Mouse (Mus musculus): ENCODE measurements around the gene Spata17. TPM values are rescaled to one million over a fixed set of nuclear protein-coding genes. Genes with fewer than 3 reads are reported as not detected.

Spata17 gene
- polyA plus RNA-seq, 1 experiment: 0.74 TPM

- WGBS: 98% methylated on average over 3 of the region's 3 CpGs
- Histone ChIP-seq H3K27ac (ENCODE audit: insufficient read depth, low read length) (no peak overlapping the region), H3K4me1 (ENCODE audit: control insufficient read depth, insufficient read depth, low read length) (peaks cover 6% of the 10 kb centered on the region), H3K4me3 (replicated peaks; ENCODE audit: insufficient read depth, low read depth, low read length) (no peak overlapping the region), H3K27me3 (ENCODE audit: control insufficient read depth, insufficient read depth, low read length) (no peaks in the 10 kb centered on the region)
- no peak for DNase-seq
- TF ChIP-seq POLR2A (IDR thresholded peaks at IDR 0.05; ENCODE audit: borderline replicate concordance, insufficient read depth, low read length): no peak
- TF ChIP-seq CTCF (IDR thresholded peaks at IDR 0.05; ENCODE audit: borderline replicate concordance, insufficient read depth, low read depth, low read length): no peak
These were observed 19.9 kb upstream of the Spata17 start for GRCm38 (mm10) chr1:187235161-187235560.

DNA sequence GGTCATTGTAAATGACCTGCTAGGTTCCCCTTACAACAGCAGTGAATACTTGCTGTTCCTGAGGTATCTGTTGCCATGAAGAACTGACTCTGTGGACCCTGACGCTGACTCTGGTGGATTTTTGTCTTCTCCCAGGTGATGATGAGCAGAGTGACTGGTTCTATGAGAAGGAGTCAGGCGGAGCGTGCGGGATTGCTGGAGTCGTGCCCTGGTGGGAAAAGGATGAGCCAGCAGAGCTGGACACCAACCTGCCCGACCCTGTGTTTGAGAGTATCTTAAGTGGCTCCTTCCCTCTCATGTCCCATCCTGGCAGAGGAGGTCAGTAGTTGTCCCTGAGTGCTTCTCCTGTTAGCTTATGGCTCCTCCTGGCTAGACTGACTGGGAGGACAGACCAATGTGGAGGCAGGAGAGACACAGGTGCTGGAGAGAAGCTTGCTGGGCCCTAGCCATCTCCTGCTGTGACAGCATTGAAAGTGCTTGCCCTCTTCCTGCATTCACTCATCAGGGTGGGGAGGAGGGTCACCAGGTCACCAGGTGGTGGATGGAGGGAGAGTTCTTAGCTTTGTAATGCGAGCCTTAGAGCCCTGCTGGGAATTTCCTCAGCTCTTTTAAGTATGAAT is 17.8 kb upstream of the Spata17 start:
- 30% methylated on average over 7 of the region's 7 CpGs for WGBS
- peak; percentile 51 to 65 for DNase-seq
- no peak overlapping the region for H3K27ac ChIP-seq (ENCODE audit: insufficient read depth, low read length)
- TF ChIP-seq CTCF (IDR thresholded peaks at IDR 0.05; ENCODE audit: borderline replicate concordance, insufficient read depth, low read depth, low read length): no peak
- TF ChIP-seq POLR2A (IDR thresholded peaks at IDR 0.05; ENCODE audit: borderline replicate concordance, insufficient read depth, low read length): no peak
- H3K4me3 ChIP-seq (replicated peaks; ENCODE audit: insufficient read depth, low read depth, low read length): no peak overlapping the region
- no peaks in the 10 kb centered on the region for H3K27me3 ChIP-seq (ENCODE audit: control insufficient read depth, insufficient read depth, low read length)
- H3K4me1 ChIP-seq (ENCODE audit: control insufficient read depth, insufficient read depth, low read length): peaks cover 6% of the 10 kb centered on the region

DNA sequence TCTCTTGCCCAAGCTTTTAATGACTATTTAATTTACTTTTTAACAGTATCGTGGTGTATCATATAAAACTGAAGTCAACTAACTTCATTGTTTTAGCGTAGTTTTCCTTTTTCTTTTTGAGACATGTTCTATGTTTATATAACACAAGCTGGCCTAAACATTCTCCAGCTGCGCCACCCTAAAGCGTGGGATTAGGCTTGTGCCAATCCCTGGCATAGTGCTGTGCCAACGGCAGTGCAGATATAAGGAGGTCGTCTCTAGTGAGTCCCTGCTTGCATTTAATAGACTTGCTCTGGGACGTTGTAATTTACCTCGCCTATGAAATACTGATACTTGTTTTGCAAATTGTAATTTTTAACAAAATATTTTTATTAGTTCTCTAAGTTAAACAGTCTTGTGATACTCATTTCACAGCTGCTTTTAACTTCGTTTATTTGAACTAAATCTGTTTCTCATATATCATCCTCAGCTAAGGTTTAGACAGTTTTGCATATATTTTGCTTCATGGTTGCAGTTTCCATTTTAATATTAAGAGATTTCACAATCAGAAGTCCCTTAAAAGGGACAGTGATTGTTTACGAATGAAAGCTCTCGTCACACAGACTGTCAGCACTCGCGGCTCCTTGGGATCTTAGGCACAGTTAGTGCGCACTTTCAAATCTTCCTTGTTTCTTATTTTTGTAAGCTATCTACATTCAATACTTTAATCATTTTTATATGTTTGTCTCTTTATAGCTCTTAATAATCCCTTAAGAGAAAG is 17.1 kb upstream of the Spata17 start:
- H3K27me3 ChIP-seq (ENCODE audit: control insufficient read depth, insufficient read depth, low read length): no peaks in the 10 kb centered on the region
- H3K27ac ChIP-seq (ENCODE audit: insufficient read depth, low read length): no peak overlapping the region
- H3K4me3 ChIP-seq (replicated peaks; ENCODE audit: insufficient read depth, low read depth, low read length): no peak overlapping the region
- H3K4me1 ChIP-seq (ENCODE audit: control insufficient read depth, insufficient read depth, low read length): peaks cover 6% of the 10 kb centered on the region
- DNase-seq: no peak
- WGBS: 72% methylated on average over 14 of the region's 14 CpGs
- TF ChIP-seq CTCF (IDR thresholded peaks at IDR 0.05; ENCODE audit: borderline replicate concordance, insufficient read depth, low read depth, low read length): no peak

DNA sequence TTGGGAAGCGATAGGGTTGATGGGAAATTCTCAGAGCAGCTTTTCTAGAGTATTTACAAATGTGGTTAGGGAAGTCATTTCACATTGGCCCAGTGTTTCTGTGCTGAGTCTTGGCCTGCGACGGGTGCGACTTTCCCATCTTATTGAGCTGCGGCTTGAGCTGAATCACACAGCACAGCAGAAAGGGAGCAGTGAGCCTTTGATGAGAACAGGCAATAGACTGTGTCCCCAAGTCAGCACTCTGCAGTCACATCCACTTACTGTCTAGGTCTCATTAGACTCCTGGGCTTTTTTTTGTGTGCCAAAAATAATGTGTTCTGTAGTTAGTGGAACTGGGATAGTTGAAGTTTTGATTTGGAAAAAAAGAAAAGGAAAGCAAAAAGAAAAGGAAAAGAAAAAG is 15.0 kb upstream of the Spata17 start:
- Histone ChIP-seq H3K27ac (ENCODE audit: insufficient read depth, low read length) (no peak overlapping the region), H3K4me3 (replicated peaks; ENCODE audit: insufficient read depth, low read depth, low read length) (no peak overlapping the region), H3K4me1 (ENCODE audit: control insufficient read depth, insufficient read depth, low read length) (peaks cover 6% of the 10 kb centered on the region), H3K27me3 (ENCODE audit: control insufficient read depth, insufficient read depth, low read length) (no peaks in the 10 kb centered on the region)
- DNase-seq: no peak
- WGBS: 87% methylated on average over 5 of the region's 5 CpGs
- TF ChIP-seq POLR2A (IDR thresholded peaks at IDR 0.05; ENCODE audit: borderline replicate concordance, insufficient read depth, low read length) (no peak), CTCF (IDR thresholded peaks at IDR 0.05; ENCODE audit: borderline replicate concordance, insufficient read depth, low read depth, low read length) (no peak)

DNA sequence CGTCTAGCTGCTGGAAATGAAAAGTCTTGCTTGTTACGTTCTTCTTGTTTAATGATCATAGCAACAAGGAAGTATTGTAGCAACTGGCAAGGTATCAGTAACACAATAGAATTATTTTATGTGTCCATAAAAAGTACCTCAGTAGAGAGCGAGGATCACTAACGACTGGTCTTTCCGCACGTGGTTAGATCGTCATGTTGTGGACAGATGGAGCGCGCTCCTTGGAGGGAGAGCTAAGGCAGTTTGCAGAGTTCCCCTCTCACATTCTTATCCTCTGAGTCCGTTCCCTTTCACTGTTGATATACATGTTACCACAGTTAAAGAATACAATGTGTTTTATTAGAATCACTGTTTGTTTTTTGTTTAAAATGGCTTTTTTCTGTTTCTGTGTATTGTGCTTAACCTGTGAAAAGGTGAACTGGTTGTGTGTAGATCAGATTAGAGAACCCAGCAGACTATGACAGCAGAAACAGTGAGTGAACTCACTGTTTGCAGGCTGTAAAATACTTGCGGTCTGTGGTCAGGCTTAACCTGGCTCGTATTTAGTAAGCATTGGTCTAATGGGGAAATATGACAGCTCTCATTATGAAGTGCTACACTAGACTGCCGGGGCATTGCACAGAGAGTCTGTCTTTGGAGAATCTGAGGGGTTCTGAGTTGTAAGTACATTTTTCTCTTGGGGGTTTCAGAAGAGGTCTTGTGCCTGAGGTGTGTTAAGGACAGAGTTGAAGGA is 13.3 kb upstream of the Spata17 start:
- DNase-seq: no peak
- WGBS: 88% methylated on average over 13 of the region's 13 CpGs

GRCm38 (mm10) chr1:187226328-187227025 is 11.2 kb upstream of the Spata17 start:
- 77% methylated on average over 11 of the region's 11 CpGs for WGBS
- no peaks in the 10 kb centered on the region for H3K27me3 ChIP-seq (ENCODE audit: control insufficient read depth, insufficient read depth, low read length)
- no peak overlapping the region for H3K4me3 ChIP-seq (replicated peaks; ENCODE audit: insufficient read depth, low read depth, low read length)
- no peak overlapping the region for H3K27ac ChIP-seq (ENCODE audit: insufficient read depth, low read length)
- no peak for DNase-seq
- H3K4me1 ChIP-seq (ENCODE audit: control insufficient read depth, insufficient read depth, low read length): no peaks in the 10 kb centered on the region; the same call in 1 of the 2 replicates
- no peak for TF ChIP-seq POLR2A (IDR thresholded peaks at IDR 0.05; ENCODE audit: borderline replicate concordance, insufficient read depth, low read length)
- TF ChIP-seq CTCF (IDR thresholded peaks at IDR 0.05; ENCODE audit: borderline replicate concordance, insufficient read depth, low read depth, low read length): no peak

More for the DNA sequence above, 13.3 kb upstream of the Spata17 start:
- H3K27ac ChIP-seq (ENCODE audit: insufficient read depth, low read length): no peak overlapping the region
- peaks cover 6% of the 10 kb centered on the region for H3K4me1 ChIP-seq (ENCODE audit: control insufficient read depth, insufficient read depth, low read length)
- TF ChIP-seq POLR2A (IDR thresholded peaks at IDR 0.05; ENCODE audit: borderline replicate concordance, insufficient read depth, low read length) (no peak), CTCF (IDR thresholded peaks at IDR 0.05; ENCODE audit: borderline replicate concordance, insufficient read depth, low read depth, low read length) (no peak)
- H3K4me3 ChIP-seq (replicated peaks; ENCODE audit: insufficient read depth, low read depth, low read length): no peak overlapping the region
- H3K27me3 ChIP-seq (ENCODE audit: control insufficient read depth, insufficient read depth, low read length): no peaks in the 10 kb centered on the region

- DNase-seq: no peak
- Histone ChIP-seq H3K4me3 (replicated peaks; ENCODE audit: insufficient read depth, low read depth, low read length) (no peak overlapping the region), H3K27ac (ENCODE audit: insufficient read depth, low read length) (no peak overlapping the region), H3K27me3 (ENCODE audit: control insufficient read depth, insufficient read depth, low read length) (no peaks in the 10 kb centered on the region), H3K4me1 (ENCODE audit: control insufficient read depth, insufficient read depth, low read length) (no peaks in the 10 kb centered on the region)
- 82% methylated on average over 6 of the region's 6 CpGs for WGBS
- TF ChIP-seq POLR2A (IDR thresholded peaks at IDR 0.05; ENCODE audit: borderline replicate concordance, insufficient read depth, low read length) (no peak), CTCF (IDR thresholded peaks at IDR 0.05; ENCODE audit: borderline replicate concordance, insufficient read depth, low read depth, low read length) (no peak)
These were observed 5.5 kb upstream of the Spata17 start for GRCm38 (mm10) chr1:187220756-187221155.

Measured in cerebellum, adult 2 months (tissue).